Mouse (Mus musculus): ENCODE measurements around the gene Ankrd13a.
A peak's percentile ranks its signal among the peaks of the same experiment; 100 is the strongest.
"Not testable (repeated sequence)": the region's sequence is repeated elsewhere in the genome, so short reads cannot be mapped to it uniquely, and the experiment has no call there.

Ankrd13a gene

GRCm38 (mm10) chr5:114822796-114823688 lies 48.6 kb downstream of the Ankrd13a start, which contains the start of gene 1500011B03Rik:
Gene 1500011B03Rik (minus strand): TSS chr5:114823468.
- DNase-seq (ENCODE audit: extremely low read depth, insufficient read length, low spot score) = no peak

GRCm38 (mm10) chr5:114824197-114824596 lies 49.7 kb downstream of the Ankrd13a start:
- DNase-seq (ENCODE audit: extremely low read depth, insufficient read length, low spot score) = peak; percentile 30

- DNase-seq (ENCODE audit: extremely low read depth, insufficient read length, low spot score) = no peak
These were observed 51.7 kb downstream of the Ankrd13a start for GRCm38 (mm10) chr5:114825978-114826691.

- peak; percentile 29 for DNase-seq (ENCODE audit: extremely low read depth, insufficient read length, low spot score)
These were observed 53.0 kb downstream of the Ankrd13a start for GRCm38 (mm10) chr5:114827427-114827826.

- no peak for DNase-seq (ENCODE audit: extremely low read depth, insufficient read length, low spot score)
These were observed 55.3 kb downstream of the Ankrd13a start for GRCm38 (mm10) chr5:114829740-114830139.

- no peak for DNase-seq (ENCODE audit: extremely low read depth, insufficient read length, low spot score)
These were observed 62.4 kb downstream of the Ankrd13a start for GRCm38 (mm10) chr5:114836886-114837285.

GRCm38 (mm10) chr5:114840481-114840880 lies 66.0 kb downstream of the Ankrd13a start:
- DNase-seq (ENCODE audit: extremely low read depth, insufficient read length, low spot score) = not testable (repeated sequence)

- not testable (repeated sequence) for DNase-seq (ENCODE audit: extremely low read depth, insufficient read length, low spot score)
These were observed 67.7 kb downstream of the Ankrd13a start for GRCm38 (mm10) chr5:114842155-114842554.

GRCm38 (mm10) chr5:114842674-114843073 lies 68.2 kb downstream of the Ankrd13a start:
- no peak for DNase-seq (ENCODE audit: extremely low read depth, insufficient read length, low spot score)

GRCm38 (mm10) chr5:114844371-114844770 lies 69.9 kb downstream of the Ankrd13a start:
- DNase-seq (ENCODE audit: extremely low read depth, insufficient read length, low spot score) = not testable (repeated sequence)

- DNase-seq (ENCODE audit: extremely low read depth, insufficient read length, low spot score) = no peak
These were observed 77.2 kb downstream of the Ankrd13a start for GRCm38 (mm10) chr5:114851565-114852236.

- not testable (repeated sequence) for DNase-seq (ENCODE audit: extremely low read depth, insufficient read length, low spot score)
These were observed 78.9 kb downstream of the Ankrd13a start, which contains the start of gene 4930519G04Rik for GRCm38 (mm10) chr5:114853364-114853763. Gene 4930519G04Rik (plus strand): TSS chr5:114853664.

All from 3134 (cell line).